Comparison of ENCODE assay signal across 18 mouse cellular contexts in the genomic region with DNA sequence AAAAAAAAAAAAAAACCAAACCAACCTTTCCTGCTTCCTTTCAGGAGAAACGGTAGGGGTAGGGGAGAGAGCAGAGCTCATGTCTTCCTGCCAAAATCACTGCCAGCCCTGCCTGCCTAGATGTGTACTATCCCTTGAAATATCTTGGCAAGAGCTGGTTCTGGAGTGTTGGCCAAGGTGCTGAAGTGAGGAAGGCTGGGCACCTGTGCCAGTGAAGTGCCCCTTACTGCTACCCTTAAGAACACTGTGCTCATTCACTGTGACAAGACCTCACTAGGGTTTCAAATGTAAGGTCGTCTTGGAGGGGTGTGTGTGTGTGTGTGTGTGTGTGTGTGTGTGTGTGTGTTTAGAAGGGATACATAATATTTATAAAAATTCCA. TPM values are rescaled to one million over a fixed set of nuclear protein-coding genes. Genes with fewer than 3 reads are reported as not detected.
DNase-seq lines count a peak whose midpoint lies in the region; ATAC-seq and TF ChIP-seq lines count a peak whose summit lies in the region.
"Had no signal": no experiment of that assay in that cellular context is flagged by ENCODE, and none has a peak within 500 bp of the region (broad histone marks: within the 10 kb centered on the region; RNA-seq: fewer than 3 reads in every experiment).

No protein-coding gene starts in this region.

- no peak for ATAC-seq in forebrain, embryonic 14.5 days
- ATAC-seq in forebrain, embryonic 15.5 days (replicated peaks) = no peak
- no peak for ATAC-seq in lung, postnatal 0 days
- no peak for ATAC-seq in megakaryocyte, adult 5-6 weeks (ENCODE audit: poor library complexity, severe bottlenecking)
- ATAC-seq: forebrain, postnatal 0 days had no signal

- H3K4me3 ChIP-seq in forebrain, embryonic 14.5 days (ENCODE audit: low read depth, low read length) = no peak overlapping the region
- H3K4me3 ChIP-seq in forebrain, embryonic 15.5 days = no peak overlapping the region
- no peak overlapping the region for H3K4me3 ChIP-seq in lung, postnatal 0 days (ENCODE audit: low read depth, low read length)
- H3K4me3 ChIP-seq in MEL (ENCODE audit: control insufficient read depth in 1 of 2, insufficient read depth in 1 of 2, low read depth in 2 of 2, low read length in 2 of 2) = peak overlapping the region in 1 of 2 experiments; percentile 6; a peak in 1 of 4 replicates
- H3K4me3 ChIP-seq in macrophage (ENCODE audit: inconsistent target) = no peak overlapping the region
- H3K4me3 ChIP-seq: gastrocnemius, adult 2 months; neural tube, embryonic 12.5 days had no signal

- 29% methylated on average over 2 of the region's 2 CpGs for WGBS in forebrain, embryonic 14.5 days
- 35% methylated on average over 2 of the region's 2 CpGs for WGBS in forebrain, embryonic 15.5 days
- WGBS in lung, postnatal 0 days = 11% methylated on average over 2 of the region's 2 CpGs
- WGBS in macrophage (ENCODE audit: missing documents) = 0% methylated on average over 2 of the region's 2 CpGs

- no peak for TF ChIP-seq EP300 in lung, postnatal 0 days (IDR thresholded peaks at IDR 0.05)
- TF ChIP-seq EP300 in MEL (IDR thresholded peaks at IDR 0.05; ENCODE audit: low read depth in 1 of 2, low read length in 2 of 2) = no peak

- TF ChIP-seq RAD21 in MEL (IDR thresholded peaks at IDR 0.05; ENCODE audit: low read depth, low read length) = no peak

- H3K9me3 ChIP-seq in forebrain, embryonic 14.5 days (replicated peaks; ENCODE audit: control insufficient read depth, low read length) = no peaks in the 10 kb centered on the region
- no peaks in the 10 kb centered on the region for H3K9me3 ChIP-seq in forebrain, embryonic 15.5 days
- H3K9me3 ChIP-seq in lung, postnatal 0 days (ENCODE audit: low read length) = no peaks in the 10 kb centered on the region
- no peaks in the 10 kb centered on the region for H3K9me3 ChIP-seq in MEL (replicated peaks; ENCODE audit: insufficient read depth, low read length)
- H3K9me3 ChIP-seq: kidney, embryonic 15.5 days; limb, embryonic 12.5 days; neural tube, embryonic 12.5 days had no signal

- no peak overlapping the region for H3K9ac ChIP-seq in forebrain, embryonic 14.5 days (ENCODE audit: low read length)
- H3K9ac ChIP-seq in forebrain, embryonic 15.5 days (replicated peaks) = no peak overlapping the region
- no peak overlapping the region for H3K9ac ChIP-seq in lung, postnatal 0 days (replicated peaks; ENCODE audit: low read depth)
- no peak overlapping the region for H3K9ac ChIP-seq in MEL (ENCODE audit: control insufficient read depth, low read depth, low read length, poor library complexity, severe bottlenecking)
- H3K9ac ChIP-seq: forebrain, postnatal 0 days; kidney, embryonic 15.5 days; limb, embryonic 12.5 days; liver, embryonic 14.5 days; neural tube, embryonic 12.5 days had no signal

- H3K27me3 ChIP-seq in forebrain, embryonic 14.5 days (replicated peaks; ENCODE audit: control insufficient read depth, insufficient read depth, low read length) = peaks cover 12% of the 10 kb centered on the region; the same call in 1 of the 2 replicates
- 0 out of 2 replicates have a peak, but pooled peaks cover 2% of the 10 kb centered on the region for H3K27me3 ChIP-seq in forebrain, embryonic 15.5 days
- peaks cover 10% of the 10 kb centered on the region; the same call in 1 of the 2 replicates for H3K27me3 ChIP-seq in lung, postnatal 0 days (replicated peaks; ENCODE audit: insufficient read depth, low read length)
- H3K27me3 ChIP-seq in MEL (ENCODE audit: control insufficient read depth in 1 of 2, insufficient read depth in 2 of 2, low read length in 2 of 2) = no peaks in the 10 kb centered on the region

- H3K4me1 ChIP-seq in forebrain, embryonic 14.5 days (ENCODE audit: control insufficient read depth, insufficient read depth, low read length) = peaks cover 4% of the 10 kb centered on the region
- peaks cover 20% of the 10 kb centered on the region for H3K4me1 ChIP-seq in forebrain, embryonic 15.5 days
- no peaks in the 10 kb centered on the region for H3K4me1 ChIP-seq in lung, postnatal 0 days (ENCODE audit: insufficient read depth, low read depth, low read length)
- peaks cover 10 to 28% of the 10 kb centered on the region in 2 experiments; a peak in 3 of 4 replicates for H3K4me1 ChIP-seq in MEL (ENCODE audit: control insufficient read depth in 1 of 2, insufficient read depth in 2 of 2, low read length in 2 of 2)

- H3K36me3 ChIP-seq in forebrain, embryonic 14.5 days (ENCODE audit: control insufficient read depth, insufficient read depth, low read length) = no peaks in the 10 kb centered on the region
- H3K36me3 ChIP-seq in forebrain, embryonic 15.5 days = no peaks in the 10 kb centered on the region
- H3K36me3 ChIP-seq in lung, postnatal 0 days (ENCODE audit: insufficient read depth, low read length) = no peaks in the 10 kb centered on the region
- H3K36me3 ChIP-seq in MEL (ENCODE audit: control insufficient read depth in 1 of 2, insufficient read depth in 2 of 2, low read length in 2 of 2) (peaks cover 0 to 20% of the 10 kb centered on the region in 2 experiments; a peak in 2 of 4 replicates), macrophage (ENCODE audit: inconsistent target) (no peaks in the 10 kb centered on the region)
- H3K36me3 ChIP-seq: kidney, embryonic 15.5 days; limb, embryonic 12.5 days; neural tube, embryonic 12.5 days had no signal

- peak; percentile 7 for DNase-seq in forebrain, embryonic 14.5 days (ENCODE audit: low spot score)
- peak; percentile 41 for DNase-seq in lung, postnatal 0 days (ENCODE audit: low spot score)
- no peak for DNase-seq in lung, postnatal 14 days
- peak; percentile 42 for DNase-seq in MEL (ENCODE audit: low read depth, low spot score)
- DNase-seq in kidney, adult 11 months = no peak
- DNase-seq: forebrain, postnatal 0 days; gastrocnemius, adult 2 months; heart, postnatal 4 days; layer of hippocampus, postnatal 36 days; right cerebral cortex, postnatal 14 days; thymus, postnatal 4 days had no signal

- no peak for TF ChIP-seq CTCF in lung, postnatal 0 days (IDR thresholded peaks at IDR 0.05)
- no peak for TF ChIP-seq CTCF in MEL (IDR thresholded peaks at IDR 0.05 in 2 of 3, conservative IDR thresholded peaks at IDR 0.05 in 1 of 3; ENCODE audit: control insufficient read depth in 1 of 3, insufficient read depth in 1 of 3, low read depth in 2 of 3, low read length in 3 of 3, poor library complexity in 1 of 3, severe bottlenecking in 1 of 3)

- TF ChIP-seq POLR2A in MEL (IDR thresholded peaks at IDR 0.05; ENCODE audit: control insufficient read depth in 1 of 2, insufficient read depth in 1 of 2, low read depth in 1 of 2, low read length in 2 of 2, poor library complexity in 1 of 2) = no peak

- peaks cover 12% of the 10 kb centered on the region for H3K79me2 ChIP-seq in MEL (ENCODE audit: control insufficient read depth, insufficient read depth, low read length, poor library complexity)
- peaks cover 63% of the 10 kb centered on the region for H3K79me2 ChIP-seq in macrophage (ENCODE audit: inconsistent target)

- H3K27ac ChIP-seq in forebrain, embryonic 14.5 days (ENCODE audit: low read depth, low read length) = no peak overlapping the region
- H3K27ac ChIP-seq in forebrain, embryonic 15.5 days (replicated peaks) = no peak overlapping the region
- H3K27ac ChIP-seq in lung, postnatal 0 days (ENCODE audit: low read length) = no peak overlapping the region
- H3K27ac ChIP-seq in MEL (ENCODE audit: control insufficient read depth, low read depth, low read length) = peak overlapping the region; percentile 76; the same call in 1 of the 2 replicates
- H3K27ac ChIP-seq in macrophage = peak overlapping the region; percentile 82
- H3K27ac ChIP-seq: gastrocnemius, adult 2 months; kidney, embryonic 15.5 days; limb, embryonic 12.5 days; liver, embryonic 14.5 days; neural tube, embryonic 12.5 days had no signal

- H3K4me2 ChIP-seq in forebrain, embryonic 14.5 days (ENCODE audit: low read length) = no peak overlapping the region
- H3K4me2 ChIP-seq in forebrain, embryonic 15.5 days (replicated peaks) = no peak overlapping the region
- no peak overlapping the region for H3K4me2 ChIP-seq in lung, postnatal 0 days (replicated peaks; ENCODE audit: low read depth, low read length)

TF ChIP-seq in MEL, 35 proteins besides CTCF, POLR2A, EP300 and RAD21:
- TF ChIP-seq MYB (IDR thresholded peaks at IDR 0.05; ENCODE audit: low read depth, low read length) (no peak), SIN3A (IDR thresholded peaks at IDR 0.05; ENCODE audit: low read length) (peak; percentile 47)

RNA-seq across cellular contexts. Expression of a gene that starts 2.3 kb away (rescaled TPM):
- polyA plus RNA-seq in forebrain, embryonic 14.5 days (2014; fragmentation: Nextera tagmentation; extraction: Ambion mirVana) = 1.6 and 1.9 TPM in 2 replicates
- polyA plus RNA-seq in forebrain, embryonic 15.5 days (2015; fragmentation: Nextera tagmentation; extraction: Ambion mirVana) = 1.9 and 2.1 TPM in 2 replicates
- polyA plus RNA-seq in lung, postnatal 0 days (2015; fragmentation: Nextera tagmentation; extraction: Ambion mirVana) = 6.0 and 6.8 TPM in 2 replicates
- 12.1 and 14.3 TPM in 2 replicates for total RNA-seq in MEL (2012; rRNA removed)
- polyA plus RNA-seq in MEL (2012; ENCODE audit: insufficient read depth in 1 of 2, insufficient read length in 2 of 2, low read depth in 1 of 2, low replicate concordance in 2 of 2, missing spikeins in 1 of 2) = 10 to 100 TPM; 11.5 to 74.0 TPM
- 1,000 to 10,000 TPM in 5 of 26 experiments, 100 to 1,000 TPM in 21; 395 to 1,989 (median 506) TPM for total RNA-seq in macrophage (2018; cell fraction: chromatin; rRNA removed)
- 10 to 100 TPM; 51.8 to 96.8 (median 59.1) TPM for total RNA-seq in macrophage (2018; cell fraction: cytosol; rRNA removed)
- total RNA-seq in macrophage (2018; cell fraction: nucleus; rRNA removed) = 1,000 to 10,000 TPM in 2 of 26 experiments, 100 to 1,000 TPM in 24; 205 to 1,816 (median 344) TPM
- 37.7 to 54.9 TPM (median 46.3 TPM) in 3 replicates for polyA plus RNA-seq in macrophage (2018)
- total RNA-seq in megakaryocyte, adult 5-6 weeks (2015) = 168 and 183 TPM in 2 replicates
- total RNA-seq in megakaryocyte, adult 5-6 weeks (2017) = 149 and 166 TPM in 2 replicates

Comparison
In these comparisons a context has a peak if more than half of its experiments do, and no peak if none do; other contexts are left out.
1. DNase-seq: peak in forebrain, embryonic 14.5 days (single experiment), lung, postnatal 0 days (single experiment) and MEL (single experiment); none in lung, postnatal 14 days (single experiment) and kidney, adult 11 months (single experiment).
2. H3K27ac ChIP-seq: peak in MEL (single experiment) and macrophage (single experiment); none in forebrain, embryonic 14.5 days (single experiment), forebrain, embryonic 15.5 days (single experiment) and lung, postnatal 0 days (single experiment).